Mouse (Mus musculus): Measurements from ENCODE around the gene Rhbdd3. TPM values are rescaled to one million over a fixed set of nuclear protein-coding genes. Genes with fewer than 3 reads are reported as not detected.

Rhbdd3 gene
- polyA plus RNA-seq, 1 experiment from 2014 or later, result 30.5 TPM

- peak overlapping the region; percentile 5; the same call in 1 of the 2 replicates for H3K4me2 ChIP-seq (ENCODE audit: low read depth, low read length)
- no peaks in the 10 kb centered on the region for H3K36me3 ChIP-seq (ENCODE audit: control insufficient read depth, insufficient read depth)
- H3K9ac ChIP-seq (ENCODE audit: low read length), result no peak overlapping the region
- peaks cover 5% of the 10 kb centered on the region; the same call in 1 of the 2 replicates for H3K27me3 ChIP-seq (ENCODE audit: control insufficient read depth, insufficient read depth, low read length)
- H3K9me3 ChIP-seq (replicated peaks; ENCODE audit: control insufficient read depth, low read length), result no peaks in the 10 kb centered on the region
- no peak for ATAC-seq (replicated peaks; ENCODE audit: extremely low read depth, insufficient read depth, low FRiP score)
- no peak overlapping the region for H3K4me3 ChIP-seq (ENCODE audit: low read length)
- no peak overlapping the region for H3K27ac ChIP-seq (ENCODE audit: low read length)
- H3K4me1 ChIP-seq (ENCODE audit: control insufficient read depth, insufficient read depth, low read length), result peaks cover 17% of the 10 kb centered on the region
- WGBS, result 72% methylated on average over 9 of the region's 9 CpGs
These were observed 51.9 kb downstream of the Rhbdd3 start for GRCm38 (mm10) chr11:5150416-5151246.

DNA sequence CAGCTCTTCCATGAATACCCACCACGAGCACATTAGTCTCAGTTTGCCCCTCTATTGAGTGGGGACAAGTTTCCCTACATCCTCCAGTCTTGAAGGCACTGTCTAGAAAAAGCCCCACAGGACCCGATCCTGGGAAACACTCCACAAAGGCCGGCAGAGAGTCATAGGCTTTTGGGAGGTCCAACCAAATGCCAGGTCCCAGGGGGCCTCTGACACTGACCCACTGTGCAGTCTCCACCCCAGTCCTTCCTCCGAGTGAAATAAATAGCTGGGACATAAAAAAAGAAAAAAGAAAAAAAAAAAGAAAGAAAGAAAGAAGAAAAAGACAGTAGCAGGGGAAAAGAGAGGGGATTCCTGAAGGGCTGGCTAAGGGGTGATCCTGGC, 52.5 kb downstream of the Rhbdd3 start:
- Histone ChIP-seq H3K4me1 (ENCODE audit: control insufficient read depth, insufficient read depth, low read length) (peaks cover 17% of the 10 kb centered on the region), H3K9me3 (replicated peaks; ENCODE audit: control insufficient read depth, low read length) (no peaks in the 10 kb centered on the region), H3K4me3 (ENCODE audit: low read length) (peak overlapping the region; percentile 59), H3K27ac (ENCODE audit: low read length) (no peak overlapping the region), H3K9ac (ENCODE audit: low read length) (peak overlapping the region; percentile 77; the same call in 1 of the 2 replicates), H3K36me3 (ENCODE audit: control insufficient read depth, insufficient read depth) (no peaks in the 10 kb centered on the region), H3K27me3 (ENCODE audit: control insufficient read depth, insufficient read depth, low read length) (peaks cover 5% of the 10 kb centered on the region; the same call in 1 of the 2 replicates), H3K4me2 (ENCODE audit: low read depth, low read length) (peak overlapping the region; percentile 88)
- no peak for ATAC-seq (replicated peaks; ENCODE audit: extremely low read depth, insufficient read depth, low FRiP score)
- 62% methylated on average over 4 of the region's 4 CpGs for WGBS

- ATAC-seq (replicated peaks; ENCODE audit: extremely low read depth, insufficient read depth, low FRiP score), result peak; percentile 43; the same call in 1 of the 2 replicates
- peaks cover 5% of the 10 kb centered on the region; the same call in 1 of the 2 replicates for H3K27me3 ChIP-seq (ENCODE audit: control insufficient read depth, insufficient read depth, low read length)
- no peaks in the 10 kb centered on the region for H3K36me3 ChIP-seq (ENCODE audit: control insufficient read depth, insufficient read depth)
- peak within 1 kb of the TSS; percentile 59 for H3K4me3 ChIP-seq (ENCODE audit: low read length)
- no peaks in the 10 kb centered on the region for H3K9me3 ChIP-seq (replicated peaks; ENCODE audit: control insufficient read depth, low read length)
- H3K27ac ChIP-seq (ENCODE audit: low read length), result no peak within 1 kb of the TSS
- 1% methylated on average over 49 of the region's 53 CpGs for WGBS
- peak within 1 kb of the TSS; percentile 88 for H3K4me2 ChIP-seq (ENCODE audit: low read depth, low read length)
- peaks cover 17% of the 10 kb centered on the region for H3K4me1 ChIP-seq (ENCODE audit: control insufficient read depth, insufficient read depth, low read length)
- peak within 1 kb of the TSS; percentile 77 for H3K9ac ChIP-seq (ENCODE audit: low read length)
These were observed 53.1 kb downstream of the Rhbdd3 start, which contains the start of gene Emid1 for GRCm38 (mm10) chr11:5151680-5152337. Gene Emid1, minus strand, starts transcription at chr11:5152257.

DNA sequence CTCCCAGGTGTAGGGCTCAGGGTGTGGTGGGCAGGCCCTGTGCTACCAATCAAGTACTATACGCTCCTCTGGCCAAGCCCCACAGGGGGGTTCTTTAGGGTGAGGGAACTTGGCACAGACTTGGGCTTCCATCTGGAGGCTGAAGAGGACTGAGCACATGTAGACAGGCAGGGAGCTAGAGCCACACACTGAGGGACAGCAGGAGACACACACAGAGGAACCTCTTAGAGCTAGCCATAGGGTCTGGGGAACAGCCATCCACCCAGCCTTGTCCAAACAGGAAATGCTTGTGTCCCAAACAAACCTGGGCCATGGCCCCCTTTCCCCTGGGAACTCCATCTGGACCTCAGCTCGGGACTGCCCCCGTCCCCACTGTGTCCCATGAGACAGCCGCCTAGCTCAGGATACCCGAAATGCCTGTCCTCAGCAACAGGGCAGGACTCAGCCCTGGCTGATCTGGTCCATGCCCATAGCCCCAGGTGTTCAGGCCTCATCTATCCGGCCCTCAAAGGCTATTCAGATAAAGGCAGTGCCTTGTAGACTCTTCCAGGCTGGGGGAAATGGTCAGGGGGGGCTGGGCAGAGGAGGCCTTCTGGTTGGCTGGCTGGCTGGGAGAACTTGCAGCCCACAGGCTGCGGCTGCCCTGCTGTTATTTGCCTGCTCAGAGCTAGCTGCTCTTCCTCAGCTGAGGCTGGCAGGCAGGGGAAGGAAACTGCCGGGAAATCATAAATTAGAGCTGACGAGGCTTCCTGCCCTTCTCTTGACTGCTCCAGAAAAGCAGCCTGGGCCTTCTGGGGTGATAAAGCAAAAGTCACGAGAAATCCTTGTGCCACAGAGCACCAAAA, 56.5 kb downstream of the Rhbdd3 start:
- Histone ChIP-seq H3K36me3 (ENCODE audit: control insufficient read depth, insufficient read depth) (no peaks in the 10 kb centered on the region), H3K4me1 (ENCODE audit: control insufficient read depth, insufficient read depth, low read length) (peaks cover 7% of the 10 kb centered on the region; the same call in 1 of the 2 replicates), H3K27me3 (ENCODE audit: control insufficient read depth, insufficient read depth, low read length) (peaks cover 5% of the 10 kb centered on the region; the same call in 1 of the 2 replicates), H3K9ac (ENCODE audit: low read length) (no peak overlapping the region), H3K9me3 (replicated peaks; ENCODE audit: control insufficient read depth, low read length) (no peaks in the 10 kb centered on the region), H3K4me2 (ENCODE audit: low read depth, low read length) (no peak overlapping the region), H3K27ac (ENCODE audit: low read length) (no peak overlapping the region), H3K4me3 (ENCODE audit: low read length) (no peak overlapping the region)
- WGBS, result 54% methylated on average over 10 of the region's 10 CpGs
- ATAC-seq (replicated peaks; ENCODE audit: extremely low read depth, insufficient read depth, low FRiP score), result no peak

Other genes with a start within 250 kb of the Rhbdd3 start
- 42.8 and 44.8 TPM in 2 replicates for gene Nf2, start 249.4 kb upstream of the Rhbdd3 start, polyA plus RNA-seq (2015; fragmentation: Nextera tagmentation; extraction: Ambion mirVana)
- gene Nipsnap1, start 225.0 kb upstream of the Rhbdd3 start, polyA plus RNA-seq (2015; fragmentation: Nextera tagmentation; extraction: Ambion mirVana), result 22.3 and 23.2 TPM in 2 replicates
- gene Thoc5, start 203.6 kb upstream of the Rhbdd3 start, polyA plus RNA-seq (2015; fragmentation: Nextera tagmentation; extraction: Ambion mirVana), result 23.4 and 25.9 TPM in 2 replicates
- 0.42 and 0.60 TPM in 2 replicates for gene Nefh, start 150.9 kb upstream of the Rhbdd3 start, polyA plus RNA-seq (2015; fragmentation: Nextera tagmentation; extraction: Ambion mirVana)
- 44.4 and 45.1 TPM in 2 replicates for gene Ap1b1, start 112.1 kb upstream of the Rhbdd3 start, polyA plus RNA-seq (2015; fragmentation: Nextera tagmentation; extraction: Ambion mirVana)
- 0.62 and 1.4 TPM in 2 replicates for gene Rasl10a, start 40.8 kb upstream of the Rhbdd3 start, polyA plus RNA-seq (2015; fragmentation: Nextera tagmentation; extraction: Ambion mirVana)
- 16.4 and 19.1 TPM in 2 replicates for gene Gas2l1, start 33.6 kb upstream of the Rhbdd3 start, polyA plus RNA-seq (2015; fragmentation: Nextera tagmentation; extraction: Ambion mirVana)
- 460 and 463 TPM in 2 replicates for gene Ewsr1, start 340 bp downstream of the Rhbdd3 start, polyA plus RNA-seq (2015; fragmentation: Nextera tagmentation; extraction: Ambion mirVana)
- gene Emid1, start 53.3 kb downstream of the Rhbdd3 start, polyA plus RNA-seq (2015; fragmentation: Nextera tagmentation; extraction: Ambion mirVana), result 8.0 and 10.6 TPM in 2 replicates
- gene Kremen1, start 162.6 kb downstream of the Rhbdd3 start, polyA plus RNA-seq (2015; fragmentation: Nextera tagmentation; extraction: Ambion mirVana), result 28.1 and 34.0 TPM in 2 replicates

All from heart, embryonic 16.5 days (tissue).